Mouse (Mus musculus) limb, embryonic 14.5 days (tissue): ENCODE measurements around the gene Lep. TPM values are rescaled to one million over a fixed set of nuclear protein-coding genes. Genes with fewer than 3 reads are reported as not detected.

Source experiments
- ATAC-seq: fragments of 200-750 bp; cut with Nextera tagmentation; 2 replicates; pipeline ENCODE4 v1.8.0; 2017; ENCODE audit warnings: low read depth, moderate number of reproducible peaks, moderate TSS enrichment; ENCODE audit not compliant: low FRiP score
- DNase-seq: peaks from one replicate; pipeline ENCODE4 v3.0.0-alpha.2; 2015; ENCODE audit warnings: low spot score
- H3K27ac ChIP-seq: fragments of 300-500 bp; sonication (generic); replicated peaks from 2 replicates; pipeline ENCODE4 v1.5.1; 2014; ENCODE audit warnings: low read depth, mild to moderate bottlenecking, low read length, moderate library complexity, mixed read lengths
- H3K27me3 ChIP-seq: fragments of 300-500 bp; sonication (generic); 2 replicates; pipeline ENCODE4 v1.6.1; 2014; ENCODE audit warnings: low read length, mixed read lengths; ENCODE audit not compliant: control insufficient read depth, insufficient read depth
- H3K36me3 ChIP-seq: fragments of 300-500 bp; sonication (generic); 2 replicates; pipeline ENCODE4 v1.6.1; 2014; ENCODE audit warnings: mild to moderate bottlenecking, low read length, moderate library complexity, mixed read lengths; ENCODE audit not compliant: control insufficient read depth, insufficient read depth
- H3K4me1 ChIP-seq: fragments of 300-500 bp; sonication (generic); 2 replicates; pipeline ENCODE4 v1.6.1; 2014; ENCODE audit warnings: antibody characterized with exemption, low read length, mixed read lengths; ENCODE audit not compliant: control insufficient read depth, insufficient read depth
- H3K4me2 ChIP-seq: fragments of 300-500 bp; sonication (generic); replicated peaks from 2 replicates; pipeline ENCODE4 v1.6.1; 2014; ENCODE audit warnings: low read depth, mild to moderate bottlenecking, low read length, moderate library complexity; ENCODE audit not compliant: severe bottlenecking
- H3K4me3 ChIP-seq: fragments of 300-500 bp; sonication (generic); replicated peaks from 2 replicates; pipeline ENCODE4 v1.5.1; 2014; ENCODE audit warnings: low read length
- H3K9ac ChIP-seq: fragments of 300-500 bp; sonication (generic); 2 replicates; pipeline ENCODE4 v1.6.1; 2014; ENCODE audit warnings: mild to moderate bottlenecking, low read depth, low read length, moderate library complexity; ENCODE audit not compliant: severe bottlenecking
- H3K9me3 ChIP-seq: fragments of 300-500 bp; sonication (generic); 2 replicates; pipeline ENCODE4 v1.6.1; 2016; ENCODE audit warnings: low read length; ENCODE audit not compliant: control insufficient read depth
- POLR2A ChIP-seq: fragments of 200-500 bp; IDR thresholded peaks from 2 replicates; pipeline ENCODE4 v1.8.0; 2012; ENCODE audit warnings: inconsistent platforms, mild to moderate bottlenecking, moderate library complexity, borderline replicate concordance; ENCODE audit not compliant: insufficient read depth, insufficient read length; ENCODE audit errors: extremely low read depth
- WGBS: fragments of 180-500 bp; shearing (Covaris S2); extraction: QIAGEN DNeasy Blood & Tissue Kit; methylation state at CpG from one replicate; pipeline ENCODE4 v1.1.7; 2014; 5-methylcytosine and 5-hydroxymethylcytosine counted together
- polyA plus RNA-seq, 2 experiments: library from polyadenylated mRNA; depleted of rRNA in 1 of 2; stranded (reverse) in 1 of 2; unstranded in 1 of 2; fragments of >200 nt; fragmentation: Nextera tagmentation in 1 of 2; extraction: Ambion mirVana in 1 of 2; gene quantifications; 2 replicates each; pipeline versions ENCODE4 v1.2.1 to v1.2.3; 2012 to 2014

Gene Lep
- polyA plus RNA-seq, 2 experiments = not detected

DNA sequence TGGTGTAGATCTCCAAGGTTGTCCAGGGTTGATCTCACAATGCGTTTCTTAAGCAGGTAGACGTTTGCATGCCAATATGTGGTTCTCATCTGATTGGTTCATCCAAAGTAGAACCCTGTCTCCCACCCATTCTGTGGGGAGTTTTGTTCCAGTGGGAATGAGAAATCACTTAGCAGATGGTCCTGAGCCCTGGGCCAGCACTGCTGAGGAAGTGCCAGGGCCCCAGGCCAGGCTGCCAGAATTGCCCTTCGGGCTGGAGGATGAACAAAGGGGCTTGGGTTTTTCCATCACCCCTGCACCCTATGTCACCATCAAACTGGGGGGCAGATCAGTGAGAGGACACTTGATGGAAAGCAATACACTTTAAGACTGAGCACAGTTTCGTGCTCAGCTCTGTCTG is 12.2 kb downstream of the Lep start:
- DNase-seq = no peak
- TF ChIP-seq POLR2A = no peak

DNA sequence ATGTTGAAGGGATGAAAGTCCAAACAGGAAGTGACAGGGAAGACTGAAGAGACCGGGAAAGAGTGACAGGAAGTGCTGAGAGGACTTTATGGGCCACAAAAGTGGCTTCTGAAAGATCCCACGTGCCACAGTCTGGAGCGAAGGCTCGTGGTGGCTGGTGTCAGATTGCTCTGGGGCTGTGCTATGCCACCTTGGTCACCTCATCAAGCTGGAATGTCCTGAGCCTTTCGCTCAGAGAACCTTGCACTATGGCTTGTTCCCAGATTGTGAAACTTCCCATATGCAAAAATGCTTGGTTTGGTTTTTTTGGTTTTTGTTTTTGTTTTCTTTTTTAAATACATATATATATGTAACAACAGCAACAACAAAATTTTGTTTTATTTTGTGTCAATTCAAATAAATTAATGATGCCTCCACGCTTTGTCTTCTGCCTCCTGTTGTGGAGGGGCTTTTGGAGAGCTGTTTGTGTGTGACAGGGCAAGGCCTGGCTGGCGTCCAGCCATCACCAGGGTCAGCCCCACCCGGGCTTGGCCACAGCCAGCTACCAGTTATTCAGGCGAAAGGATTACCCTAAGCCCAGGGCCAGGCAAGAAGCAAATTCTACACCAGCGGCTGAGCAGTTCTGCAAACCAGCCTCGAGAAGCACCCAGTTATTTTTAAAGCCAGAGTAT is 13.6 kb downstream of the Lep start:
- TF ChIP-seq POLR2A = no peak
- ATAC-seq = no peak
- 51% methylated on average over 11 of the region's 11 CpGs for WGBS
- Histone ChIP-seq H3K27me3 (no peaks in the 10 kb centered on the region), H3K4me1 (peaks cover 6% of the 10 kb centered on the region; the same call in 1 of the 2 replicates), H3K4me3 (no peak overlapping the region), H3K4me2 (no peak overlapping the region), H3K27ac (no peak overlapping the region), H3K9me3 (no peaks in the 10 kb centered on the region), H3K9ac (no peak overlapping the region), H3K36me3 (no peaks in the 10 kb centered on the region)
- no peak for DNase-seq

More for the DNA sequence above, 12.2 kb downstream of the Lep start:
- no peaks in the 10 kb centered on the region for H3K27me3 ChIP-seq
- H3K27ac ChIP-seq = no peak overlapping the region
- peaks cover 6% of the 10 kb centered on the region; the same call in 1 of the 2 replicates for H3K4me1 ChIP-seq
- 88% methylated on average over 4 of the region's 4 CpGs for WGBS
- H3K9me3 ChIP-seq = no peaks in the 10 kb centered on the region
- H3K36me3 ChIP-seq = no peaks in the 10 kb centered on the region
- no peak overlapping the region for H3K4me2 ChIP-seq
- ATAC-seq = no peak
- no peak overlapping the region for H3K9ac ChIP-seq
- H3K4me3 ChIP-seq = no peak overlapping the region

DNA sequence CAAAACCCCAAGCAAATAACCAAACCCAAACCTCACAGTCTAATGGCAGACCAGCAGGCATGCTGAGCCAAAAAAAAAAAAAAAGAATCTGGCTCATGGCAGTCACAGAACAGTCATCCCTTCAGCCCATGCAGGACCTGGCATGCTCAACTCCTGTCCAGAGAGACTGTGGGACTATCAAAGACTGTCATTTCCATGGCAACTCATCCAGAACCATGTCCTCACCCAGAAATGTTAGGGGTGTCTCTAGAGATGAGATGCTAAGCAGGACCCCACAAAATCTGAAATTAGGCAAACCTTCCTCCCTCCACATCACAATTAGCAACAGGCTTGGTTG is 14.1 kb downstream of the Lep start:
- H3K27me3 ChIP-seq = no peaks in the 10 kb centered on the region
- H3K9ac ChIP-seq = no peak overlapping the region
- H3K27ac ChIP-seq = no peak overlapping the region
- H3K4me3 ChIP-seq = no peak overlapping the region
- ATAC-seq = no peak
- no peaks in the 10 kb centered on the region for H3K9me3 ChIP-seq
- H3K4me1 ChIP-seq = peaks cover 6% of the 10 kb centered on the region; the same call in 1 of the 2 replicates
- H3K4me2 ChIP-seq = no peak overlapping the region
- H3K36me3 ChIP-seq = no peaks in the 10 kb centered on the region
- no peak for DNase-seq
- TF ChIP-seq POLR2A = no peak

DNA sequence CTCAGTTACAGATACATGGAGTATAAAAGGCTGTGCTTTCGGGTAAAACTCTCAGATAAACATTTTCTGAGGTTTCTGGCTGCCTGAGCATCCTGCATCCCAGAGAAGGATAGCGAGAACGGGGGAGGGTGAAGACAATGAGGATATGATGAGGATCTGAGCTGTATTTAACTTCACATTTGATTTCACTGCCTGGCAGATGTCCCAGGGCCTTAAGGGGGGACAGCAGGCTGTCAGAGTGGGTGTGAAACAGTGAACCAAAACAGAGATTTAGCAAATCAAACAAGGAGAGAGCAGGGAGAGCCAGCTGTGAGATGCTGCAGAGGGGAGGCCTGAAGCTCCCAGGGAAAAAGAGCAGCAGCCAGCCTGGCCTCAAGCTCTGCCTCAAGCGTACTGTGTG is 19.3 kb downstream of the Lep start:
- no peak overlapping the region for H3K9ac ChIP-seq
- H3K36me3 ChIP-seq = no peaks in the 10 kb centered on the region
- no peak for TF ChIP-seq POLR2A
- DNase-seq (no peak), ATAC-seq (no peak)
- no peak overlapping the region for H3K27ac ChIP-seq
- H3K4me2 ChIP-seq = no peak overlapping the region
- no peak overlapping the region for H3K4me3 ChIP-seq
- 61% methylated on average over 4 of the region's 4 CpGs for WGBS
- no peaks in the 10 kb centered on the region for H3K9me3 ChIP-seq
- no peaks in the 10 kb centered on the region for H3K4me1 ChIP-seq
- no peaks in the 10 kb centered on the region for H3K27me3 ChIP-seq

DNA sequence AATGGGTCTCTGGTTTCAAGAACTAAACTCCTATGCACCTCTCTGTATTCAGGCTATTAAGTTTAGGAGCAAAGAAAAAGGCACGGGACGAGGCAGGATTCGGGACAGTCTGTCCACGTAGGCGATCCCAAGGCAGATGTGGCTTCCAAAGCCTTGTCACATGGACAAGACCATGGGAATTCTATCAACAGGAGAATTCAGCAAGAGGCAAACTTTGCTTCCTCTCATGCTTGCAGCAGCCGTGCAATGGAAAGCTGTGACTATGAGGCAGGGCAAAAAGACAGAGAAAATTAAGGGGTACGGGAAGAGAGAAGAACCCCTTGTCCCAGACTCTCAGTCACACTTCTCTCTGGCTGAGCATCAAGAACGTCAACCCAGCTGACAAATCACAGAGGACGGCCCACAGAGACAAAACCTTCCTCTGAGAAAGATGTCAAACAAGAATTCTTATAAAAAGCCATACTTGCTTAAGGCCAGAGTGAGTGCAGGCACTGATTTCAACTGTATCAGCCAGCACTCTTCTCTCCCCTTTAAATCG is 21.9 kb downstream of the Lep start:
- no peak for ATAC-seq
- no peak overlapping the region for H3K4me2 ChIP-seq
- no peak for DNase-seq
- H3K27ac ChIP-seq = no peak overlapping the region
- 77% methylated on average over 10 of the region's 10 CpGs for WGBS
- no peak overlapping the region for H3K9ac ChIP-seq
- no peak overlapping the region for H3K4me3 ChIP-seq
- no peaks in the 10 kb centered on the region for H3K4me1 ChIP-seq
- no peaks in the 10 kb centered on the region for H3K9me3 ChIP-seq
- no peaks in the 10 kb centered on the region for H3K36me3 ChIP-seq
- no peaks in the 10 kb centered on the region for H3K27me3 ChIP-seq
- no peak for TF ChIP-seq POLR2A
